Mouse (Mus musculus) liver, embryonic 14 days (tissue): ENCODE results near the gene Palm3. TPM values are rescaled to one million over a fixed set of nuclear protein-coding genes. Genes with fewer than 3 reads are reported as not detected.

ENCODE experiments used
- polyA plus RNA-seq: library from polyadenylated mRNA; depleted of rRNA; stranded (reverse); fragments of >200 nt; gene quantifications from 2 replicates; pipeline ENCODE4 v1.2.3, GENCODE M21; 2012; rRNA removed

The Palm3 gene
- 0.09 and 0.25 TPM in 2 replicates for polyA plus RNA-seq

GRCm38 (mm10) chr8:84021096-84021495 lies at the start of gene Palm3:
Palm3 (plus strand) TSS chr8:84021471.

DNA sequence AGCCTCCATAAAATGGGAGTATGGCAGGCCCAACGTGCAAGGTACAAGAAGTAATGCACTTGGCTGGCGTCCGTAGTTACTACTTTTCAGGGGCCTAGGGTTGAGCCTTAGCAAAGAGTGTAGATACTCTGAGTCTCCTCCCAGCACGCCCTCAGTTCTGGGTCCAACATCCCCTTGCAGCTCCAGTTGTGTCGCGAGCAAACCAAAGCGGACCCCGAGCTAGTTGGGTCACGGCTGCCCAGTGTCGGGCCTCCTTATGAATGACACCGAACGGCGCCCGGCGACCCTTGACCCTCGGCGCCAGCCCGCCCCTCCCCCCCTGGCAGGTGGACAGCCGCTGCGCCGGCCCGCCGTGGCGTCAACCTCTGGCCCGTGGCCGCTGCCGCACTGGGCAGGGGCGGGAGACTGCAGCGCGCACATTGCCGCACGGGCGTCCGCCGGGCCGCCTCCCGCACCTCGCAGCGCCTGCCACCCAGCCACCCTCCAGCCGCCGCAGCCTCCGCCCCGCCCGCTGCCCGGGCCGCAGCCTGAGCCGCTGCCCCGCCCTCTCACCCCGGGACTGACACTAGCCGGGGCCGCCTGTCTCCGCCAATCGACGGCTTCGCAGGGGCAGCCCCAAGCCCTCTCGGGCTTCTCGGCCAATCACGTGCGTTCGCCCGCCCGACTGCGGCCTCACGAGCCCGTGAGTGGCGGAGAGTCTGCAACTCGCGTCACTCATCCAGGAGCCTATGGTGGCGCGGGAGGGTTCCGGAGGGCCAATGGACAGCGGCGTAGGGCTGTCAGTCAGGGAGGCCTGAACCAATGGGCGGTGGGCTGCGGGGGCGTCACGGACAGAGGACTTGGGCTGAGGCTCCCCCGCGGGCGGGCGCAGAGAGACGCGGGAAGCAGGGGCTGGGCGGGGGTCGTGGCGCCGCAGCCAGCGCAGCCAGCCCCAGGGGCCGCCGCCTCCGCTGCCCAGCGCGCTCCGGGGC lies 48.8 kb upstream of the Palm3 start, which contains the start of gene Prkaca:
Prkaca (plus strand) TSS at position 844 of the 971 bp plus-strand sequence.

DNA sequence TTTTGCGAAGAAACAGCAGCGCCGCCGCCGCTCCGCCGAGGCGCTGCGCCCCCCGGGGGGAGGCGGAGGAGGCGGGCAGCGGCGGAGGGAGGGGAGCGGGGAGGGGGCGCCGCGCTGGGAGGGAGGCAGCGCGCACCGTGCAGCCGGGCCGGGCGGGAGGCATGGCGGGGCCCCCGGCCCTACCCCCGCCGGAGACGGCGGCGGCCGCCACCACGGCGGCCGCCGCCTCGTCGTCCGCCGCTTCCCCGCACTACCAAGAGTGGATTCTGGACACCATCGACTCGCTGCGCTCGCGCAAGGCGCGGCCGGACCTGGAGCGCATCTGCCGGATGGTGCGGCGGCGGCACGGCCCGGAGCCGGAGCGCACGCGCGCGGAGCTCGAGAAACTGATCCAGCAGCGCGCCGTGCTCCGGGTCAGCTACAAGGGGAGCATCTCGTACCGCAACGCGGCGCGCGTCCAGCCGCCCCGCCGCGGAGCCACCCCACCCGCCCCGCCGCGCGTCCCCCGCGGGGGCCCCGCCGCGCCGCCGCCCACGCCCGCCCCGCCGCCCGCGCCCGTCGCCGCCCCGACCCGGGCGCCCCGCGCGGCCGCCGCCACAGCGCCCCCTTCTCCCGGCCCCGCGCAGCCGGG lies 23.6 kb upstream of the Palm3 start, which contains the start of gene Samd1:
Samd1 (plus strand) TSS at position 162 of the 631 bp plus-strand sequence.

GRCm38 (mm10) chr8:84001281-84002000 lies 19.8 kb upstream of the Palm3 start, which contains the start of gene 1700067K01Rik:
1700067K01Rik (plus strand) TSS chr8:84001502.

DNA sequence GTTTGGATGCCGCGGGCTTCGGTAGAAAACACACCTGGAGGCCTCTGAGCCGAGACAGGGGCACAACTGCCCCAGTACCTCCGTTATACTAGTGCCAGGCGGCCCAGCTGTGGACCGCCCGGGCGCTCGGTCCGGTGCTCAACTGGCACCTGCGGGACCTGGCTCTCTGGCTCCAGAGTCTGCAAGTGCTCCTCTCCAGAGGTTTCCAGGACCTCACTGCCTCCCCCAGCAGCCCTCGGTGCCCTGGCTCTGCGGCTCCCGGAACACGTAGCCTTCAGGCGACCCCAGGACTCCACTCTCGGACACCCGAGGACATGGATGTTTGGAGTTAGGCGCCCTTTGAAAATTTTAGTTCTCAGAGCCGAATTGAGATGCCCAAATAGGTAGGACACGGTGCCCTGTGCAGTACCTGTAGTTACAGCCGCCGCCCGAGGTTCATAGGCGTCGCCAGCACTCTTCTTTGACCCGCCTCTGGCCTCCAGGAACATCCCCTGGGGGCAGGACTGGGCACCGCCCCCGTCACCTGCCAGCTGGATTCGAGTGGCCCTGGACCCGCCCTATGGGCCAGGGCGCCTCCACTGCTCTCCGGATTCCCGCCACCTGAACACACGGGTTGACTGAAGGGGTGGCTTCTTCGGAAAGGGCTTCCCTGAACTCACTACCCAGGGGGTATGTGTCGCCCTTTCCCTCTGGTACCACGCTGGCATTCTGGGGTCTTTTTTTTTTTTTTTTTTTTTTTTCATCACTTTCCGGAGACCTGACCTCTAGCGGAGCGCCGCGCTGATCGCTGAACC lies 9.4 kb upstream of the Palm3 start, which contains the start of gene 2210011C24Rik:
2210011C24Rik (minus strand) TSS at position 467 of the 794 bp plus-strand sequence.

DNA sequence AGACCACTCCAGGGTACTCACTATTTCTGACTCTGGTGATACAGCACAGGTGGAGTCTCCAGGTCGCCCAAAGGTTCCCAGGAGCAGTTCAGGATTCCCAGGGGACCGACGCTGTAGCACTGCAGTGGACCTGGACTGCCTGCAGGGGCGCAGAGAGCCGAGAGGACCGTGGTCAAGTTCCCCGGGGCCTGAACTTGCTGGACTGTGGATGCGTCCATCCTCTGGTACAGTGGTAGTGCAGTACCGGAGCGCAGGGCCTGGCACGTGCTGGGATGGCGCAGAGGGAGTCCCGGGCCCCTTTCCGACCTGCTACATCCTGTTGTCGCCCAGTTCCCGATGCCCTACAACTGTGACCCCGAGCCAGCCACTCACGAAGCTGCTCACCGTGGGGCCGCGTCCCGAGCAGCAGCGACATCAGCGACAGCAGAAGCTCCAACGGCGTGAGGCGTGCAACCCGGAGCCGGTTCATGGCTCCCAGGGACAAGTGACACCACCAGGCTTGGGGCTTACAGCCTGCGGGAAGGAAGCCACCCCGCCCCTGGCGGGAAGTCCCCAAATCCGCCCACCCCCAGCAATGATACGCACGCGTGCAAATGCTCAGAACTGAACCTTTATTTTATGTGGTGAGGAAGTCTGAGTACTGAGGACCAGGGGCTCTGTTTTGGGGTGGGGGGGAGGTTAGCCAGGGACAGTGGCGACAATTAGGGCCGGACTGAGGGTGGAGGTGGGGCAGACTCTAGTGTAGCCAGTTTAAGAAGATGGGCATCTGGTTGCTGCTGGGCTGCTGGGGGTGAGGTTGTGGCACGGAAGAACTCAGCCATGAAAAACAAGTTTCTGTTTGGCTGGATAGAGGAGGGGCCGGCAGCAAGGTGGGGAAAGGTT lies 21.0 kb downstream of the Palm3 start, which contains the start of gene Il27ra:
Il27ra (minus strand) TSS at position 524 of the 882 bp plus-strand sequence.

DNA sequence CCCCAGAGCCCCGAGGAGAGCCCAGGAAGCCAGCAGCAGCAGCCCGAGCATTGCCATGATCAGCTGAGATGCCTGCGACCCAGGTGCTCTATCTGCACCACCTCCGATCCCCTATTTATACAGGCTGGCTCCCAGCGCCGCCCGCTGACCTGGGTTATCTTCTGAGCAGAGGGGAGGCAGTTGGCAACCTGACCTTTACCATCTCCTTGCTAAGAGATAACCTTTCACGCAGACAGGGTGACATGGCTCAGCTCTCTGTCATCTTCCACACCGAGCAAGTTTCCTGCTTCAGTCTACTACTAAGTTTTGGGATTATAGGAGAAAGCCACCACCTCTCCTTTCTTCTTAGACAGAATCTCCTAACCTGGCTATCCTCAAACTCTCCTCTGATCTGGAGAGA lies 23.6 kb downstream of the Palm3 start, which contains the start of gene Rln3:
Rln3 (minus strand) TSS at position 101 of the 400 bp plus-strand sequence.

DNA sequence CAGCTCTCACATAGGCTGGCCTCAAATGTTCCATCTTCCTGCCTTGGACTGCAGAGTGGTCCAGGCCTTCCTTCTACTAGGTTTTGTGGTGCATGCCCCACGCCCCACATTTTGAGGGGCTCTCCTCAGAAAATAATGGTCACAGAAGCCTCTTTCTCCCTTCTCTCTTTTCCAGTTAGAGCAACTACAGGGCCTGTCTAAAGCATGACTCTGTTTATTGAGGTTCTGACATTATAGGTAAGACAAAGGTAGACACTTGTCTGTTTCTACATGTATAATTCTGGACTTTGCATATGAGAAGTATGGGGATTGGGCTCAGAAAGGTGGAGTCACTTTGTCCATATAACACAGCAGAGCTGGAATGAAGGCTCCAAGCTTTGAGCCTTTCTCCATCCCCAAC lies 43.8 kb downstream of the Palm3 start, which contains the start of gene Gm10643:
Gm10643 (minus strand) TSS at position 101 of the 400 bp plus-strand sequence.

GRCm38 (mm10) chr8:84066291-84066930 lies 45.1 kb downstream of the Palm3 start, which contains the start of gene Rfx1:
Rfx1 (plus strand) TSS chr8:84066834.

Other genes with a start within 250 kb of the Palm3 start
- 3.9 and 4.2 TPM in 2 replicates for gene Adgrl1, start 121.4 kb upstream of the Palm3 start, polyA plus RNA-seq
- 0.25 and 0.36 TPM in 2 replicates for gene Gm10644, start 66.3 kb upstream of the Palm3 start, polyA plus RNA-seq
- gene Asf1b, start 66.0 kb upstream of the Palm3 start, polyA plus RNA-seq: 76.0 and 107 TPM in 2 replicates
- 23.3 and 26.2 TPM in 2 replicates for gene Prkaca, start 48.5 kb upstream of the Palm3 start, polyA plus RNA-seq
- gene Samd1, start 23.8 kb upstream of the Palm3 start, polyA plus RNA-seq: 30.8 and 33.2 TPM in 2 replicates
- 0.42 and 0.55 TPM in 2 replicates for gene 1700067K01Rik, start 20.0 kb upstream of the Palm3 start, polyA plus RNA-seq
- not detected in 2 replicates for gene 2210011C24Rik, start 9.3 kb upstream of the Palm3 start, polyA plus RNA-seq
- gene Il27ra, start 21.1 kb downstream of the Palm3 start, polyA plus RNA-seq: 0.62 and 0.74 TPM in 2 replicates
- gene Rln3, start 23.5 kb downstream of the Palm3 start, polyA plus RNA-seq: 0.10 TPM in 1 of 2 replicates, not detected in the other
- gene Gm10643, start 43.7 kb downstream of the Palm3 start, polyA plus RNA-seq: 0.31 and 0.36 TPM in 2 replicates
- 3.6 and 4.5 TPM in 2 replicates for gene Rfx1, start 45.4 kb downstream of the Palm3 start, polyA plus RNA-seq
- 15.6 TPM in 2 replicates for gene Dcaf15, start 83.3 kb downstream of the Palm3 start, polyA plus RNA-seq
- 0.02 and 0.03 TPM in 2 replicates for gene Podnl1, start 104.5 kb downstream of the Palm3 start, polyA plus RNA-seq
- 3.1 and 3.2 TPM in 2 replicates for gene Cc2d1a, start 126.5 kb downstream of the Palm3 start, polyA plus RNA-seq
- gene 4930432K21Rik, start 126.6 kb downstream of the Palm3 start, polyA plus RNA-seq: 0.08 and 0.15 TPM in 2 replicates
- gene Nanos3, start 163.7 kb downstream of the Palm3 start, polyA plus RNA-seq: 0.14 and 0.15 TPM in 2 replicates
- gene Zswim4, start 215.6 kb downstream of the Palm3 start, polyA plus RNA-seq: 1.6 and 1.7 TPM in 2 replicates
- gene D8Ertd738e, start 228.2 kb downstream of the Palm3 start, polyA plus RNA-seq: 139 and 148 TPM in 2 replicates
- 13.6 and 16.0 TPM in 2 replicates for gene Mri1, start 235.9 kb downstream of the Palm3 start, polyA plus RNA-seq
- gene Ccdc130, start 248.9 kb downstream of the Palm3 start, polyA plus RNA-seq: 6.2 and 7.1 TPM in 2 replicates